Mouse (Mus musculus): ENCODE measurements around the gene Olfr715b. TPM values are rescaled to one million over a fixed set of nuclear protein-coding genes. Genes with fewer than 3 reads are reported as not detected.
"Not testable (repeated sequence)": the region's sequence is repeated elsewhere in the genome, so short reads cannot be mapped to it uniquely, and the experiment has no call there.

The Olfr715b gene
- not detected for total RNA-seq (2022)

- not testable (repeated sequence) for DNase-seq
Measured at GRCm38 (mm10) chr7:107110269-107110668, at the start of gene Olfr715b. Gene Olfr715b, minus strand, starts transcription at chr7:107110369.

- DNase-seq, result not testable (repeated sequence)
Measured at GRCm38 (mm10) chr7:107138027-107138426, 27.9 kb upstream of the Olfr715b start, which contains the start of gene Olfr716. Gene Olfr716, plus strand, starts transcription at chr7:107138327.

- DNase-seq, result not testable (repeated sequence)
Measured at GRCm38 (mm10) chr7:107130983-107131382, 20.8 kb upstream of the Olfr715b start, which contains the start of gene Olfr715. Gene Olfr715, minus strand, starts transcription at chr7:107131083.

GRCm38 (mm10) chr7:107092920-107093319 lies 17.2 kb downstream of the Olfr715b start, which contains the start of gene Olfr17:
Gene Olfr17, plus strand, starts transcription at chr7:107093220.
- no peak for DNase-seq

- DNase-seq, result no peak
Measured at GRCm38 (mm10) chr7:107070681-107071080, 39.5 kb downstream of the Olfr715b start, which contains the start of gene Olfr714. Gene Olfr714, plus strand, starts transcription at chr7:107070981.

Other genes starting within 250 kb of the Olfr715b start
- not detected for gene Olfr704, start 247.2 kb downstream of the Olfr715b start, total RNA-seq (2022)
- gene Olfr705, start 233.5 kb downstream of the Olfr715b start, total RNA-seq (2022), result not detected
- not detected for gene Olfr706, start 222.2 kb downstream of the Olfr715b start, total RNA-seq (2022)
- gene Olfr707, start 209.1 kb downstream of the Olfr715b start, total RNA-seq (2022), result not detected
- not detected for gene Olfr1532-ps1, start 202.4 kb downstream of the Olfr715b start, total RNA-seq (2022)
- gene Olfr709-ps1, start 178.2 kb downstream of the Olfr715b start, total RNA-seq (2022), result not detected
- gene Olfr710, start 162.1 kb downstream of the Olfr715b start, total RNA-seq (2022), result not detected
- not detected for gene Olfr6, start 146.4 kb downstream of the Olfr715b start, total RNA-seq (2022)
- not detected for gene Olfr711, start 134.9 kb downstream of the Olfr715b start, total RNA-seq (2022)
- not detected for gene Olfr2, start 104.3 kb downstream of the Olfr715b start, total RNA-seq (2022)
- not detected for gene Olfr713, start 79.2 kb downstream of the Olfr715b start, total RNA-seq (2022)
- gene Olfr714, start 39.4 kb downstream of the Olfr715b start, total RNA-seq (2022), result not detected
- gene Olfr17, start 17.1 kb downstream of the Olfr715b start, total RNA-seq (2022), result not detected
- not detected for gene Olfr715, start 20.7 kb upstream of the Olfr715b start, total RNA-seq (2022)
- not detected for gene Olfr716, start 28.0 kb upstream of the Olfr715b start, total RNA-seq (2022)
- gene Nlrp14, start 56.6 kb upstream of the Olfr715b start, total RNA-seq (2022), result not detected
- gene Rbmxl2, start 99.1 kb upstream of the Olfr715b start, total RNA-seq (2022), result not detected

Measured in adrenal gland, adult 8-10 months (tissue).